Mouse (Mus musculus): Measurements from ENCODE around the gene Ngf.

Ngf gene

DNA sequence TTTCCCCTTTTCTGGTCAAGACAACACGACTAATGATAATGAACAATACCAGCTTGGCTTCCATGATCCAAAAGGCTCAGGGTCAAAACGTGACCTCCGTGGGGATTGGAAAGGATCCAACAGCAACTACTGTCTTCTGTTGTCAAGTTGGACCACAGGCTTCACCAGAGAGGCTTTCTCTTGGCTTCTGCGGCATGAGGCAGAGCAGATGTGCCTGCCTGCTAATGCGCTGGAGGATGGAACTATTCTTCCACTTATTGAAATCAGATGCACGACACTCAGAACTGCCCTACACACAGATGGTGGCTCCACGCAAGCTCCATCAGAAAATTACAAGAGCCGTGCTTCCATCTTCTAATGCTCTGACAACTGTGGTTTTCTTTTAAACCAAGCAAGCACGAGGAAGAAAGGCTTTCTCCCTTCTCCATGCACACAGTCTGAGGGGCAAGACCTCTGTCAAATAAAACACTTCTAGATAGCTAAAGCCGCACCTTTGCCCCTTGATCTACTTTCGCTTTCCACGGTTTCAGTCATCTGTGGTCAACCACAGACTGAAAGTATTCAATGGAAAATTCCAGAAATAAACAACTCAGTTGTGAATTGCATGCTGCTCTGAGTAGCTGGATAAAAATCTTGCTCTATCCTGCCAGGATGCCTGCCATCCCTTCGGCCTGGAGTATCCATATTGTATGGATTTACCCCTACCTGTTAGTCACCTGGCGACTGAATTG, 20.8 kb downstream of the Ngf start:
- no peak for TF ChIP-seq GATA4 (IDR thresholded peaks at IDR 0.05; ENCODE audit: insufficient replicate concordance, low read length)

DNA sequence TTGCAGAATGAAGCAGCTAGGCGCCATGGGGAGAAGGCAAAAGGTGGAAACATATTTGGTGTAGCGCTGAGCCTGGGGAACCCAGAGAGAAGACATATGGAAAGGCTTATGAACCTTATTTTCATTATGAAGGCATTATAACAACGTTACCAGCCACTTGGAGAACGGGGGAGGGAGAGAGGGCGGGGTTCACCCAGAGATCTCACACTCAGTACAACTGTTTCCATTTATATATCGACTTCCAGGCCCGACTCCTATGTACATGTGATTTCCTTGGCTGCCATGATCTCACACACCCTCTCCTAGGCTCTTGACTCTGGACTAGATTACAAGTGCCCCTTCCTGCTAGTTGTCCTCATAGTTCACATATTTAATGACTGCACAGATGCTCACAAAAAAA, 28.4 kb downstream of the Ngf start:
- no peak for TF ChIP-seq GATA4 (IDR thresholded peaks at IDR 0.05; ENCODE audit: insufficient replicate concordance, low read length)

DNA sequence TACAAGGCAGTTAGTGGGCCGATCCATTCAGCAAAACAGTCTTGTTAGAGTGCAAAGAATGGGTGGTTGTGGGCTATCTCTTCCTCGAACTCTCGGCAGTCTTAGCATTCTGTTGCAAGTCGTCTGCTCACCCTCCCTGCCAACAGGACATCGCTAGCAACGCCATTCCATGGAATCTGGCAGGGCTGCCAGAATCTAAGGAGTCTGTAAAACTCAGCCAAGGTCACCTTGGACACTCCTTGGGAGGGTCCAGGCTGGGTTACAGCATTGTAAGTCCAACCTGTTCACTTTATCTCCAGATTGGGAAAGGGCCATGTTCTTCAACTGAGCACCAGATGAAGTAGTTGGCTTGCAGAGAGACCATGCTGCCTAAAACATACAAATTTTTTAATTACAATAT, 29.2 kb downstream of the Ngf start:
- TF ChIP-seq GATA4 (IDR thresholded peaks at IDR 0.05; ENCODE audit: insufficient replicate concordance, low read length), result no peak

DNA sequence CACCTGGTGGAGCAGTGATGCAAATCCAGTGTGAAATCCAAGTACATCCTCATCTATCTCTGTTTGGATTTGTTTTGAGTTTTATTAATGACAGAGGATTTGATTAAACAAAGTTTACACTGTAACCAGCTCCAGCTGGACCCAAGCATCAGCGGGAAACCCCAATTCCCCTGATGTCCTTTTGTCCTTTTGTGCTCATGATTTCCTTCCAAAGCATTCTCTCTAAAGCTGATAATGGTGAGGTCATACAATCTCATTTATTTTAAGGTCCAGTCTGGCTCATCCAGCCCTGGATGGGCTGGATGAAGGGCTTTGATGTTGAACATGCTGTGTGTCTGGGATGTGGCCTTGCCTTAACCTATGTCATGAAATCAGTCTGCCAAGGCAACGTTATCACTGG, 30.3 kb downstream of the Ngf start:
- TF ChIP-seq GATA4 (IDR thresholded peaks at IDR 0.05; ENCODE audit: insufficient replicate concordance, low read length), result no peak

DNA sequence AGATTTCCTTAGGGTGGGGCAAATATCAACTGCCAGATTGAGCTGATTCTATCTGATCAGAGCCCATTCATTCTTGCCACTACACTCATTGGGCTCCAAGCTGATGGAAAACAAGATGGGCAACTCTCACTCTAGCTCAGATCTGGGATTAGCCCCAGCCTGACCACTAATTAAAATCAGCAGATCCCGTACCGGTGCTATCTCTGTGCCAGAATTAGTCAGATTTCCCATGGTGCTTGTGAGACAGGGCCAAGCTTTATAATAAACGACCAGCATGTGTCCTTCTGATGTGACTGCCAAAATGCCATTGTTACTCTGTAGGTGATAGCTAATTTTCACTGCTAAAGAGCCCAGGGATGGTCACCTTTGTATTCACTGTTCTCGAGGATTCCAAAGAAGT, 31.5 kb downstream of the Ngf start:
- TF ChIP-seq GATA4 (IDR thresholded peaks at IDR 0.05; ENCODE audit: insufficient replicate concordance, low read length), result no peak

DNA sequence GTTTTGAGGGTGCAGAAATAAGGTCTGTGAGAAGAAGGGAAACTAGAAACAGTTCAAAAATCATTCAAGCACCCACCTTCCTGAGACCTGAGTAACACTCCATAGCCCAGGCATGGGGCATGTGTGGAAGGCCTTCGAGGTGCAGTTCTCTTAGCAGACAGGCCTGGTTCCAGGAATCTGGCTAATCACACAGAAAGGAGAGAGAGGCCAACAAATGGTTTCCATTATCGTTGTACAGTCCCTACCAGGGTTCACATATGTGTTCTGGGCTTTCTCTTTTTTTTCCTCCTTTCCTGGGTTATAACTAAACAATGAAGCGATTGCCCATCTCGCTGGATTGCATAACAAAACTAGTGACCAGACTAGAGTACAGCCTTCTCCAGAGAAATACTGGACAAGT, 35.4 kb downstream of the Ngf start:
- no peak for TF ChIP-seq GATA4 (IDR thresholded peaks at IDR 0.05; ENCODE audit: insufficient replicate concordance, low read length)

DNA sequence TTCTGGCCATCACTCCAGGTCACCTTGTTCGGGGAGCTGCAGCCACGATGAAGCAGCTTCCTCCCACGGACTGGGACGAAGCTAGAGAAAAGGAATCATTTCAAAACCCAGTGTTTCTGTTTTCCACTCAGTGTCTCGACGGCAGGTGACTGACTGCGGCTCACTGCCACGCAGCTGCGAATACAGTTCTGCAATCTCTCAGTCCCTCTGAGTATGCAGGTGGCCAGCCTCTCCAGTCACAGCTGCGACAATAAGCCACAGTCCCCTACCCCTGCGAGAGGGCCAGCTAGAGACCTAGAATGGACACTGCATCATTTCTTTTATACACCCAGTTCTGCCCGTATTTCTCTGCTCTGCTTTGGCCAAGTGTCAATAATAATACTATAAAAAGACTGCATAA, 36.3 kb downstream of the Ngf start:
- no peak for TF ChIP-seq GATA4 (IDR thresholded peaks at IDR 0.05; ENCODE audit: insufficient replicate concordance, low read length)

DNA sequence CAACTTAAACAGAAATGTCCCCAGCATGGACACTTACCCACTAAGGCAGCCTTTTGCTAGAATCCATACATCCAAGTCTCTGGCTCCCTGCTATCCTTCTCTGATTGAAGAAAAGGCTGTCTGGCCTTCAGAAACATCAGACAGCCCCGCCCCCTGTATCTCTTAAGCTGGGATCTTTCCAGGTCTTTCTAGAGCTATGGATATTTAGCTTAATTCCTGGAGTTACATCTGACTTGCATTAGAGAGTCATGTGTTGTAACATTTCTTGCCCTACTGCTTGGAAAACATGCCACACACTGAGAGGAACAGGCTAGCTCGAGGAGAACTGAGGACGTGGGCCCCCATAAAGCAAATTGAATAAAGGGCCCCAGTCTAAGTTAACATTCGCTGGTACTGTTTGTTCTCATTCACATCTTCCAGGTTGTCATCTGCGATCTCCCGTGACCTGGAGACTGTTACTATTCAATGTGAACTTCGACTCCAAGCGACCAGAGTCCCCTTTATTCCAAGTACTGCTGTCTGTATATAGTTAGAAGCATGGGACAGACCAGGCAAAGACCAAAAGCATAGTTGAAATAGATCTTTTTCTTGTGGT, 38.0 kb downstream of the Ngf start:
- no peak for TF ChIP-seq GATA4 (IDR thresholded peaks at IDR 0.05; ENCODE audit: insufficient replicate concordance, low read length)

DNA sequence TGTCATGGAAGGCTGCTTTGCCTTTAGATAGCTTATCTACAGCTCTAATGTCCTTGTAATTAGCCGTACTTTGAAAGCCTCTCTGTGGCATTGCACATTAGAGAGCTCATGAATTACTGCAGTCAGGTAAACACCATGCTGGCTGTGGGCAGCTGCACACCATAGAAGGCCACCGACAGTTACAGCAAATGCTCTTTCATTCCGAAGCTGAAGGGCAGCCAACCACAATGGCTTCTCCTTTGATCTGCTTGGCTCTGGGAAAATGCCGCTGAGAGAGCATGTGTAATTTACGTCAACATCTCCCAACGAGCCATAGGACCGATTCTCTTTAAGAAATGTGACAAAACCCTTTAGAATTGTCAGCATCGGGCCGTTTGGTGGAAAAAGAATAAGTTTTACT, 38.7 kb downstream of the Ngf start:
- TF ChIP-seq GATA4 (IDR thresholded peaks at IDR 0.05; ENCODE audit: insufficient replicate concordance, low read length), result no peak

DNA sequence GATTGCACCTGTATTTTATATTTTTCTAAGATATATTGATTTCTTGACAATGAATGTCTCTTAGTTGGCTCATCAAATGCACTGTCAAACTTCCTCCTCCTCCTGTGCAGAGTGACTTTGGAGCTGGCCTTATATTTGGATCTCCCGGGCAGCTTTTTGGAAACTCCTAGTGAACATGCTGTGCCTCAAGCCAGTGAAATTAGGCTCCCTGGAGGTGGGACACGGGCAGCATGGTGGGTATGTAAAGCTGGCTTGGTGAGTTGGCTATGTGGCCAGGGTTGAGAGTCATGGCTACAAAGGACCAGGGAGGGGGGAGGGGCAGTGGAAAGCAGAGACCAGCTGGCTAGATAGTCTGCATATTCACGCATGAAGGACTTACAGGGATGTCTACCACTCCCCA, 39.9 kb downstream of the Ngf start:
- TF ChIP-seq GATA4 (IDR thresholded peaks at IDR 0.05; ENCODE audit: insufficient replicate concordance, low read length), result no peak

DNA sequence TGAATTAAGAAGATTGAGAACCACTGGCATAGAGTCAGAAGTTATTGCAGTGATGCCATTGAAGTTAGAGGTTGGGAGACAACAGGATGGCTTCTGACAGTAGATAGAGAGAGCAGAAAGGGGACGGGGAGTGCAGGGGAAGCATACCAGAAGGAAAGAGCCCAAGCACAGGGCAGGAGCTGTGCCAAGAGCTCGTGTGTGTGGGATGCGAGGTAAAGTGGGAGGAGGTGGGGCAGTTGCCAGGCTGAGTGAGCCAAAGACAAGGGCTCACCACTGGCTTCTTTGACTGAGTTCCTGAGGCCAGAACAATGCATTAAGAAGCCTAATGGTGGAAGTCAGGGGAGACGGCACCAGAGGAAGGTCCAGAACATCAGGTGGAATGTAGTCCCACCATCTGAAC, 47.2 kb downstream of the Ngf start:
- no peak for TF ChIP-seq GATA4 (IDR thresholded peaks at IDR 0.05; ENCODE audit: insufficient replicate concordance, low read length)

DNA sequence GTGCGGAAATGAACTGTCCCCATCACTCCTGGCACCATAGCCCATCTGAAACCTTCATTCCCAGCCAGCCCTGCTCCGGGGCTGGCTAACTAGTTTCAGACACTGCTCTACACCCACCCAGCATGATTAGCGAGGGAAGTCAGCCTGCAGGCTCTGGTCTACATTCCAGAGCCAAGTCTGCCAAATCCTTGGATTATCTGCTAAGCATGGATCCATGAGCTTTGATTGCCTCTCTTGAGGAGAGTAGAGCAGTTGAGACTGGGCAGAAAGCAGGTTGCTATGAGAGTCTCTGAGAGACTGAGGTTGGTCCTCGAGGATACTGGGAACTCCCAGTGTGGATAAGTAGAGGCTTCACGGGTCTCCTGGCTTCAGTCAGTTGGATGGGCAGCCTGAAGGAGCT, 51.3 kb downstream of the Ngf start:
- no peak for TF ChIP-seq GATA4 (IDR thresholded peaks at IDR 0.05; ENCODE audit: insufficient replicate concordance, low read length)

DNA sequence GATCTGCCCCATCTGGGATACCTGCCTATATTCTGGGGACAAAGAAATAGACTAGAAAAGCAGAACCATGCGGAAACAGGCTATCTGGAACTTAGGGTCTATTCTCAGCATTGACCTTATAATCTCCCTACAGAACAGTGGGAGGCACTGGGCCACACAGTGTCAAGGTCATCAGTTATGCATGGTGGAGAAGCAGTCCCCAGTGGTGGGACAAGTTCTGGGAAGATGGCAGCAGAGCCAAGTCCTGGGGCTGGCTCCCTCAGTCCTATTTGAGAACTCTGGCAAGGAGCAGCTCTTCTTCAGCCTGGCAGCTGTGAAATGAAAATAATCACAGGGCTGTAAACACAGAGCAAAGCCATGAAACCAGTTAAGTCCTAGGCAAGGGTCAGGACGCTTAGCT, 54.0 kb downstream of the Ngf start:
- no peak for TF ChIP-seq GATA4 (IDR thresholded peaks at IDR 0.05; ENCODE audit: insufficient replicate concordance, low read length)

DNA sequence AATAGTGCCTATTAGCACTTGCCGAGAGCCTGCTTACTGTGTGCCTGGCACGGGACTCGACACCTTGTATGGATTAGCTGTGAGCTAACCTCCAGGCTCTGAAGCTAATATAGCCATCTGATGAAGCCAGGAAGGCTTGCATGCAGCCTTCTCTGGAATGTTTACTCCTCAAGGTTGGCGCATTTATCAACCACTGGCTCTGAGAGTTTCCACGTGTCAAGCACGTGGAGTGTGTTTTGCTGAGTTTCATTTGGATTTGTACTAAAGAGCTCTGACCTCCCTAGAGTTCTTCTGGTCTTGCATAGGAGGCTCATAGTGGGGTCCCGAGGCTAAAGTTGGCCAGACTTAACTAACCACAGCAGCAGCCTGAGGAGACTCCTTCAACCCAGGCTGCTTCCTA, 55.2 kb downstream of the Ngf start:
- TF ChIP-seq GATA4 (IDR thresholded peaks at IDR 0.05; ENCODE audit: insufficient replicate concordance, low read length), result no peak

DNA sequence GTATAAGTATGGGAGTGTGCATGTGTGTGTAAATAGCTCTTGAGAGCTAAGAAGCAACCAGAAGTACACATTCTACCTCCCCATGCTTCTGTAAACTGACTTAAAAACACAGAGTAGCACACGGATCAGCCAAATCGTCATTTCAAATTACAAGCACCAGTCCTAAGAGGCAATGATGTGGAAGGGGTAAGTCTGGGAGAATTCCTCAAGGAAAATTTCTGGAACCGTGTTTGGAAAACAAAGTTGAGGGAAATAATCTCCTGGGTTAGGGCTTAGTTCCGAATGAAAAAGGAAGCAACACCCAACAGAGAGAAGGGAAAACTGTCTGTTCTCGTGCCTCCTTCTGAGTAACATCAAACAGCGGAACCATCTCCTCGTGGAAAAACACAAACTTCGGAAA, 56.1 kb downstream of the Ngf start:
- no peak for TF ChIP-seq GATA4 (IDR thresholded peaks at IDR 0.05; ENCODE audit: insufficient replicate concordance, low read length)

DNA sequence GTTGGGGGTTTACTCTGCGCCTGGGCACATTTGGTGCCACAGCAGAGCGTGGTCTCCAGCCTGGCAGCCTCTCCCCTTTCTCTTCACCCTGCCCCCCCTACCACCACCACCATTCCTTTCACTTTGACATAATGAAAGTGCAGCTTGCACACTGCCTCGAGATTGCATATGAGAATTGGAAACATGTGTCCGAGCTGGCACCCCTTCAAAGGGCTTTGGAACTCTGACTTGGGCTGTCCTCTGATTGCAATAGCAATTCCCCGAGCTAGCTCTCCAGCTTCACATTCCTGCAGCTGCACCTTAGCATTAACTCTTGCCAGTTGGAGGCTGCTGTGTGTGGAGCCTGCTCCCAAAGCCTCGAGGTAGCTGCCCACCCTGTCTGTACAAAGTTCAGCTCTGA, 56.8 kb downstream of the Ngf start:
- no peak for TF ChIP-seq GATA4 (IDR thresholded peaks at IDR 0.05; ENCODE audit: insufficient replicate concordance, low read length)

DNA sequence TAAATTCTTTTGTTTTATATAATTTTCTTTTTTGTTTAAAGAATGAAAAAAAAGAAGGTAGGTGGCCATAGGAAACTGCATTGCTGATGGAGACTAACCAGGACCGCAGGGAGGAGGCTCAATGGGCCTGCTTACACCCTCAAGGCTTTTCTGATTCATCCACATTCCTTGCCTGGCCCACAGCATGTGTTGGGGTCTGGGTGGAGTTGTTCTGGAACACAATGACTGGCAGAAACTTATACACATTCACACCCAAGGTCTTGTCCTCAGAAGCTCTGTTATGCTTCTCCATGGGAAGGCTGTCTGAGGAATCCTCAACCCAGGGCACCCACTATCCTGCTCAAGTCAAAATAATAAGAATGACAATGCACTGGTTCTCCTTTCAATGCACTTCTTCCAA, 65.0 kb downstream of the Ngf start:
- no peak for TF ChIP-seq GATA4 (IDR thresholded peaks at IDR 0.05; ENCODE audit: insufficient replicate concordance, low read length)
